Mouse (Mus musculus): ENCODE measurements around the gene Ppp1r14c. TPM values are rescaled to one million over a fixed set of nuclear protein-coding genes. Genes with fewer than 3 reads are reported as not detected.
"Not testable (repeated sequence)": the region's sequence is repeated elsewhere in the genome, so short reads cannot be mapped to it uniquely, and the experiment has no call there.

The Ppp1r14c gene
- polyA plus RNA-seq, 2 experiments from 2014 or later = 0.16 to 0.30 TPM

GRCm38 (mm10) chr10:3403416-3404137 lies 37.7 kb downstream of the Ppp1r14c start:
- no peak for ATAC-seq

- ATAC-seq = no peak
Measured at GRCm38 (mm10) chr10:3404362-3404761, 38.5 kb downstream of the Ppp1r14c start.

- no peak for ATAC-seq
Measured at GRCm38 (mm10) chr10:3406280-3406679, 40.4 kb downstream of the Ppp1r14c start.

- no peak for ATAC-seq
Measured at GRCm38 (mm10) chr10:3408036-3408661, 42.3 kb downstream of the Ppp1r14c start.

- no peak for ATAC-seq
Measured at GRCm38 (mm10) chr10:3408699-3409098, 42.8 kb downstream of the Ppp1r14c start.

- ATAC-seq = no peak
Measured at GRCm38 (mm10) chr10:3411222-3411621, 45.4 kb downstream of the Ppp1r14c start.

GRCm38 (mm10) chr10:3411639-3412038 lies 45.8 kb downstream of the Ppp1r14c start:
- no peak for ATAC-seq

GRCm38 (mm10) chr10:3414813-3415212 lies 49.0 kb downstream of the Ppp1r14c start:
- no peak for ATAC-seq

GRCm38 (mm10) chr10:3416565-3416964 lies 50.7 kb downstream of the Ppp1r14c start:
- ATAC-seq = no peak

GRCm38 (mm10) chr10:3417408-3417807 lies 51.6 kb downstream of the Ppp1r14c start:
- no peak for ATAC-seq

GRCm38 (mm10) chr10:3424016-3424415 lies 58.2 kb downstream of the Ppp1r14c start:
- no peak for ATAC-seq

- ATAC-seq = no peak
Measured at GRCm38 (mm10) chr10:3427689-3428399, 62.0 kb downstream of the Ppp1r14c start.

- ATAC-seq = no peak
Measured at GRCm38 (mm10) chr10:3434848-3435474, 69.1 kb downstream of the Ppp1r14c start.

- no peak for ATAC-seq
Measured at GRCm38 (mm10) chr10:3440722-3441471, 75.0 kb downstream of the Ppp1r14c start.

- ATAC-seq = not testable (repeated sequence)
Measured at GRCm38 (mm10) chr10:3446748-3447147, 80.9 kb downstream of the Ppp1r14c start.

- no peak for ATAC-seq
Measured at GRCm38 (mm10) chr10:3448699-3449098, 82.8 kb downstream of the Ppp1r14c start.

GRCm38 (mm10) chr10:3451930-3452329 lies 86.1 kb downstream of the Ppp1r14c start:
- ATAC-seq = no peak

- ATAC-seq = no peak
Measured at GRCm38 (mm10) chr10:3452822-3453475, 87.1 kb downstream of the Ppp1r14c start.

- ATAC-seq = no peak
Measured at GRCm38 (mm10) chr10:3458686-3459085, 92.8 kb downstream of the Ppp1r14c start.

GRCm38 (mm10) chr10:3460841-3461240 lies 95.0 kb downstream of the Ppp1r14c start:
- no peak for ATAC-seq

GRCm38 (mm10) chr10:3466135-3466626 lies 100.3 kb downstream of the Ppp1r14c start:
- ATAC-seq = no peak

GRCm38 (mm10) chr10:3468590-3468989 lies 102.7 kb downstream of the Ppp1r14c start:
- ATAC-seq = no peak

Measured in CD4-positive, CD25-positive, alpha-beta regulatory T cell, adult 4 months (primary cell).